Comparison of ENCODE assay signal across 8 mouse cellular contexts in genomic region chr12:78749378-78749801, GRCm38 (mm10). TPM values are rescaled to one million over a fixed set of nuclear protein-coding genes. Genes with fewer than 3 reads are reported as not detected.
DNase-seq lines count a peak whose midpoint lies in the region; ATAC-seq and TF ChIP-seq lines count a peak whose summit lies in the region.

No protein-coding gene starts in this region.

- peak overlapping the region; percentile 63 for H3K4me2 ChIP-seq in heart, embryonic 15.5 days
- peak overlapping the region; percentile 64 for H3K4me2 ChIP-seq in liver, embryonic 14.5 days (ENCODE audit: low read depth)
- peak overlapping the region; percentile 51 for H3K4me2 ChIP-seq in neural tube, embryonic 11.5 days (ENCODE audit: low read depth)

- peak; percentile 43 for ATAC-seq in heart, embryonic 15.5 days (replicated peaks; ENCODE audit: insufficient number of reproducible peaks, insufficient read depth, low FRiP score, low read depth)
- peak; percentile 26 for ATAC-seq in liver, embryonic 14.5 days (ENCODE audit: insufficient read depth)
- peak; percentile 49 for ATAC-seq in neural tube, embryonic 11.5 days (ENCODE audit: insufficient read depth, low FRiP score, low TSS enrichment)

- WGBS in forebrain, embryonic 10.5 days: 1% methylated on average over 25 of the region's 25 CpGs
- WGBS in heart, embryonic 15.5 days: under 1% methylated on average over 25 of the region's 25 CpGs
- WGBS in liver, embryonic 14.5 days (ENCODE audit: insufficient replicate concordance): under 1% methylated on average over 25 of the region's 25 CpGs
- under 1% methylated on average over 25 of the region's 25 CpGs for WGBS in neural tube, embryonic 11.5 days

- peak; percentile 83 for DNase-seq in Muller cell, postnatal 12 days (ENCODE audit: inconsistent ontology term)
- DNase-seq in c-Kit-positive CD71-positive TER-119-negative erythroid progenitor cells, embryonic 14.5 days (ENCODE audit: low read depth): peak; percentile 30
- peak; percentile 57 for DNase-seq in forebrain, embryonic 10.5 days (ENCODE audit: extremely low spot score, low spot score)
- peak; percentile 73 to 76 for DNase-seq in kidney, postnatal 36 days
- DNase-seq in liver, embryonic 14.5 days (ENCODE audit: low read depth in 3 of 3, low spot score in 3 of 3): peak; percentile 23 to 35 (median 26)
- peak; percentile 72 for DNase-seq in neural tube, embryonic 11.5 days (ENCODE audit: low spot score)
- peak; percentile 77 for DNase-seq in testis, postnatal 14 days (ENCODE audit: low spot score)

- H3K27ac ChIP-seq in forebrain, embryonic 10.5 days: peak overlapping the region; percentile 96
- peak overlapping the region; percentile 98 for H3K27ac ChIP-seq in heart, embryonic 15.5 days
- peak overlapping the region; percentile 12; the same call in 1 of the 2 replicates for H3K27ac ChIP-seq in liver, embryonic 14.5 days
- H3K27ac ChIP-seq in neural tube, embryonic 11.5 days (ENCODE audit: low read depth, low read length): peak overlapping the region; percentile 88

- H3K9me3 ChIP-seq in forebrain, embryonic 10.5 days: no peaks in the 10 kb centered on the region
- no peaks in the 10 kb centered on the region for H3K9me3 ChIP-seq in heart, embryonic 15.5 days (replicated peaks)
- H3K9me3 ChIP-seq in liver, embryonic 14.5 days (ENCODE audit: control insufficient read depth, low read length): no peaks in the 10 kb centered on the region
- no peaks in the 10 kb centered on the region for H3K9me3 ChIP-seq in neural tube, embryonic 11.5 days (ENCODE audit: control insufficient read depth, low read length)

- H3K36me3 ChIP-seq in forebrain, embryonic 10.5 days (replicated peaks): no peaks in the 10 kb centered on the region
- no peaks in the 10 kb centered on the region for H3K36me3 ChIP-seq in heart, embryonic 15.5 days
- no peaks in the 10 kb centered on the region for H3K36me3 ChIP-seq in liver, embryonic 14.5 days (replicated peaks; ENCODE audit: control insufficient read depth, insufficient read depth, low read depth)
- no peaks in the 10 kb centered on the region for H3K36me3 ChIP-seq in neural tube, embryonic 11.5 days (ENCODE audit: control insufficient read depth, insufficient read depth, low read length)

- peaks cover 19% of the 10 kb centered on the region for H3K27me3 ChIP-seq in forebrain, embryonic 10.5 days (ENCODE audit: poor library complexity, severe bottlenecking)
- H3K27me3 ChIP-seq in heart, embryonic 15.5 days: no peaks in the 10 kb centered on the region
- no peaks in the 10 kb centered on the region for H3K27me3 ChIP-seq in liver, embryonic 14.5 days (ENCODE audit: control insufficient read depth, insufficient read depth, low read length)
- no peaks in the 10 kb centered on the region for H3K27me3 ChIP-seq in neural tube, embryonic 11.5 days (ENCODE audit: control insufficient read depth, insufficient read depth, low read length)

- H3K9ac ChIP-seq in heart, embryonic 15.5 days: peak overlapping the region; percentile 89
- H3K9ac ChIP-seq in liver, embryonic 14.5 days (replicated peaks): peak overlapping the region; percentile 70
- H3K9ac ChIP-seq in neural tube, embryonic 11.5 days (ENCODE audit: low read length): peak overlapping the region; percentile 83

- TF ChIP-seq CTCF in liver, embryonic 14.5 days (IDR thresholded peaks at IDR 0.05; ENCODE audit: low read depth): no peak

- peaks cover 25% of the 10 kb centered on the region for H3K4me1 ChIP-seq in forebrain, embryonic 10.5 days
- peaks cover 7% of the 10 kb centered on the region for H3K4me1 ChIP-seq in heart, embryonic 15.5 days (replicated peaks)
- H3K4me1 ChIP-seq in liver, embryonic 14.5 days (replicated peaks; ENCODE audit: control insufficient read depth in 2 of 2, insufficient read depth in 2 of 2, low read length in 1 of 2): peaks cover 0 to 5% of the 10 kb centered on the region in 2 experiments; a peak in 1 of 4 replicates
- 0 out of 2 replicates have a peak, but pooled peaks cover 2% of the 10 kb centered on the region for H3K4me1 ChIP-seq in neural tube, embryonic 11.5 days (ENCODE audit: control insufficient read depth, insufficient read depth, low read length)

- peak overlapping the region; percentile 96 for H3K4me3 ChIP-seq in forebrain, embryonic 10.5 days
- H3K4me3 ChIP-seq in heart, embryonic 15.5 days: peak overlapping the region; percentile 95
- peak overlapping the region; percentile 66 to 81 for H3K4me3 ChIP-seq in liver, embryonic 14.5 days (ENCODE audit: insufficient read depth in 1 of 2, low read depth in 2 of 2, low read length in 2 of 2)
- peak overlapping the region; percentile 87 for H3K4me3 ChIP-seq in neural tube, embryonic 11.5 days (ENCODE audit: low read depth, low read length)

- no peak for TF ChIP-seq EP300 in liver, embryonic 14.5 days (IDR thresholded peaks at IDR 0.05; ENCODE audit: low read depth)

RNA-seq across cellular contexts. Expression of gene Mpp5, which starts 0.7 kb away (rescaled TPM):
- 25.5 and 30.1 TPM in 2 replicates for polyA plus RNA-seq in forebrain, embryonic 10.5 days (2016; fragmentation: Nextera tagmentation; extraction: Ambion mirVana)
- polyA plus RNA-seq in heart, embryonic 15.5 days (2015; fragmentation: Nextera tagmentation; extraction: Ambion mirVana): 12.3 and 14.8 TPM in 2 replicates
- 1.7 and 2.7 TPM in 2 replicates for polyA plus RNA-seq in liver, embryonic 14.5 days (2012; rRNA removed)
- polyA plus RNA-seq in liver, embryonic 14.5 days (2014; fragmentation: Nextera tagmentation; extraction: Ambion mirVana): 7.3 and 9.0 TPM in 2 replicates
- 24.7 and 28.5 TPM in 2 replicates for polyA plus RNA-seq in neural tube, embryonic 11.5 days (2014; fragmentation: Nextera tagmentation; extraction: Ambion mirVana)

RNA-seq across cellular contexts. Expression of gene Fam71d, which starts 58.1 kb away (rescaled TPM):
- not detected in 2 replicates for polyA plus RNA-seq in forebrain, embryonic 10.5 days (2016; fragmentation: Nextera tagmentation; extraction: Ambion mirVana)
- 0.34 TPM in 1 of 2 replicates, not detected in the other for polyA plus RNA-seq in heart, embryonic 15.5 days (2015; fragmentation: Nextera tagmentation; extraction: Ambion mirVana)
- not detected in 2 replicates for polyA plus RNA-seq in liver, embryonic 14.5 days (2012; rRNA removed)
- not detected in 2 replicates for polyA plus RNA-seq in liver, embryonic 14.5 days (2014; fragmentation: Nextera tagmentation; extraction: Ambion mirVana)
- polyA plus RNA-seq in neural tube, embryonic 11.5 days (2014; fragmentation: Nextera tagmentation; extraction: Ambion mirVana): not detected in 2 replicates

Comparison
In these comparisons a context has a peak if more than half of its experiments do, and no peak if none do; other contexts are left out.
1. Peak in every context shown above with its lines: DNase-seq, ATAC-seq, H3K4me3 ChIP-seq and H3K27ac ChIP-seq.
2. DNase-seq: peak in every context shown above with its lines; median percentile 83 in Muller cell, postnatal 12 days; 77 in testis, postnatal 14 days; 74 in kidney, postnatal 36 days; 72 in neural tube, embryonic 11.5 days; 57 in forebrain, embryonic 10.5 days; 30 in c-Kit-positive CD71-positive TER-119-negative erythroid progenitor cells, embryonic 14.5 days; 26 in liver, embryonic 14.5 days.
3. H3K27ac ChIP-seq: peak in every context shown above with its lines; median percentile 98 in heart, embryonic 15.5 days; 96 in forebrain, embryonic 10.5 days; 88 in neural tube, embryonic 11.5 days; 12 in liver, embryonic 14.5 days.